Mouse (Mus musculus) forebrain, embryonic 12.5 days (tissue): Measurements from ENCODE around the gene Hnf1a. TPM values are rescaled to one million over a fixed set of nuclear protein-coding genes. Genes with fewer than 3 reads are reported as not detected.

Experiments
- ATAC-seq: fragments of 200-750 bp; cut with Nextera tagmentation; 2 replicates; pipeline ENCODE4 v1.8.0; 2017; ENCODE audit warnings: moderate TSS enrichment; ENCODE audit not compliant: low FRiP score
- H3K27ac ChIP-seq: fragments of 300-500 bp; sonication (generic); 2 replicates; pipeline ENCODE4 v1.5.1; 2016; ENCODE audit warnings: mild to moderate bottlenecking
- H3K27me3 ChIP-seq: fragments of 300-500 bp; sonication (generic); 2 replicates; pipeline ENCODE4 v1.6.1; 2016; ENCODE audit warnings: mild to moderate bottlenecking
- H3K36me3 ChIP-seq: fragments of 300-500 bp; sonication (generic); replicated peaks from 2 replicates; pipeline ENCODE4 v1.6.1; 2016; ENCODE audit warnings: mild to moderate bottlenecking
- H3K4me1 ChIP-seq: fragments of 300-500 bp; sonication (generic); 2 replicates; pipeline ENCODE4 v1.6.1; 2016
- H3K4me2 ChIP-seq: fragments of 300-500 bp; sonication (generic); 2 replicates; pipeline ENCODE4 v1.6.1; 2016; ENCODE audit warnings: mild to moderate bottlenecking, moderate library complexity
- H3K4me3 ChIP-seq: fragments of 300-500 bp; sonication (generic); replicated peaks from 2 replicates; pipeline ENCODE4 v1.5.1; 2016; ENCODE audit warnings: mild to moderate bottlenecking
- H3K9ac ChIP-seq: fragments of 300-500 bp; sonication (generic); 2 replicates; pipeline ENCODE4 v1.6.1; 2016; ENCODE audit warnings: mild to moderate bottlenecking
- H3K9me3 ChIP-seq: fragments of 300-500 bp; sonication (generic); 2 replicates; pipeline ENCODE4 v1.6.1; 2016
- WGBS: fragments of 180-500 bp; shearing (Covaris S2); methylation state at CpG from one replicate; pipeline ENCODE4 v1.1.7; 2016; 5-methylcytosine and 5-hydroxymethylcytosine counted together
- polyA plus RNA-seq: library from polyadenylated mRNA; unstranded; fragments of >200 nt; fragmentation: Nextera tagmentation; extraction: Ambion mirVana; gene quantifications from 2 replicates; pipeline ENCODE4 v1.2.1, GENCODE M21; 2016

The Hnf1a gene
- polyA plus RNA-seq, 1 experiment from 2014 or later = not detected

DNA sequence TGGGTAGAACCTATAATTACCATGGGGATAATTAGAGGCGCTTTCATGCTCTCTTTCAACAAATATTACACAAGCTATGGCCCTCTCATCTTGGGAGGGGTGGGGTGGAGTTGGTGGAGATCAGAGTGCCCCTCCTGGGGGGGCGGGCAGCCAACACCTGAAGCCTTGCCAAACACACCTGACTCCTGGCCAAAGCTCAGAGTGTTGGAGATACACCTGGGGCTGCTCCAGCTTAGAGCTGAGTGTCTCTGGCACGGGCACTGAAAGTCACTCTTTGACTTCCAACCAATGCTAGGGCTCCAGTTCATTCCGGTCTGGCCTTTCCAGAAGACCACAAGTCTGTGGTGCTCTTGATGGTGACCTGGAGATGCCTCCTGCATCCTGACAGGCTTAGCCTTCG lies 36.9 kb upstream of the Hnf1a start:
- H3K27ac ChIP-seq = no peak overlapping the region
- H3K4me3 ChIP-seq = no peak overlapping the region
- ATAC-seq = no peak
- H3K36me3 ChIP-seq = no peaks in the 10 kb centered on the region
- H3K9me3 ChIP-seq = no peaks in the 10 kb centered on the region
- 0 out of 2 replicates have a peak, but pooled peaks cover 6% of the 10 kb centered on the region for H3K27me3 ChIP-seq
- 86% methylated on average over 5 of the region's 5 CpGs for WGBS
- H3K9ac ChIP-seq = no peak overlapping the region
- H3K4me2 ChIP-seq = no peak overlapping the region
- peaks cover 15% of the 10 kb centered on the region for H3K4me1 ChIP-seq

- no peak overlapping the region for H3K27ac ChIP-seq
- no peaks in the 10 kb centered on the region for H3K36me3 ChIP-seq
- no peak overlapping the region for H3K4me2 ChIP-seq
- H3K4me1 ChIP-seq = no peaks in the 10 kb centered on the region
- H3K9ac ChIP-seq = no peak overlapping the region
- 81% methylated on average over 13 of the region's 13 CpGs for WGBS
- no peak overlapping the region for H3K4me3 ChIP-seq
- no peaks in the 10 kb centered on the region for H3K9me3 ChIP-seq
- no peak for ATAC-seq
- H3K27me3 ChIP-seq = no peaks in the 10 kb centered on the region
These were observed 32.5 kb upstream of the Hnf1a start for GRCm38 (mm10) chr5:115003224-115003873.

GRCm38 (mm10) chr5:115002781-115003180 lies 31.9 kb upstream of the Hnf1a start:
- 89% methylated on average over 6 of the region's 6 CpGs for WGBS
- no peak for ATAC-seq
- Histone ChIP-seq H3K4me2 (no peak overlapping the region), H3K27me3 (no peaks in the 10 kb centered on the region), H3K36me3 (no peaks in the 10 kb centered on the region), H3K27ac (no peak overlapping the region), H3K9me3 (no peaks in the 10 kb centered on the region), H3K4me3 (no peak overlapping the region), H3K9ac (no peak overlapping the region), H3K4me1 (no peaks in the 10 kb centered on the region)

GRCm38 (mm10) chr5:115001464-115001863 lies 30.6 kb upstream of the Hnf1a start:
- H3K9me3 ChIP-seq = no peaks in the 10 kb centered on the region
- ATAC-seq = no peak
- no peaks in the 10 kb centered on the region for H3K27me3 ChIP-seq
- H3K9ac ChIP-seq = 0 out of 2 replicates have a peak overlapping the region, but pooled peaks have one; percentile 7
- no peaks in the 10 kb centered on the region for H3K36me3 ChIP-seq
- no peak overlapping the region for H3K4me3 ChIP-seq
- 74% methylated on average over 8 of the region's 8 CpGs for WGBS
- no peaks in the 10 kb centered on the region for H3K4me1 ChIP-seq
- no peak overlapping the region for H3K27ac ChIP-seq
- H3K4me2 ChIP-seq = no peak overlapping the region

- 85% methylated on average over 2 of the region's 2 CpGs for WGBS
These were observed 29.6 kb upstream of the Hnf1a start for GRCm38 (mm10) chr5:115000503-115000902.

GRCm38 (mm10) chr5:114997327-114997726 lies 26.4 kb upstream of the Hnf1a start:
- no peaks in the 10 kb centered on the region for H3K4me1 ChIP-seq
- no peak for ATAC-seq
- H3K4me3 ChIP-seq = no peak overlapping the region
- no peak overlapping the region for H3K9ac ChIP-seq
- H3K4me2 ChIP-seq = no peak overlapping the region
- H3K9me3 ChIP-seq = no peaks in the 10 kb centered on the region
- no peaks in the 10 kb centered on the region for H3K27me3 ChIP-seq
- WGBS = 74% methylated on average over 6 of the region's 6 CpGs
- no peaks in the 10 kb centered on the region for H3K36me3 ChIP-seq
- no peak overlapping the region for H3K27ac ChIP-seq

More at GRCm38 (mm10) chr5:115000503-115000902, 29.6 kb upstream of the Hnf1a start:
- no peak for ATAC-seq
- H3K4me1 ChIP-seq = no peaks in the 10 kb centered on the region
- H3K27ac ChIP-seq = no peak overlapping the region
- H3K36me3 ChIP-seq = no peaks in the 10 kb centered on the region
- H3K9ac ChIP-seq = no peak overlapping the region
- H3K4me3 ChIP-seq = no peak overlapping the region
- no peak overlapping the region for H3K4me2 ChIP-seq
- no peaks in the 10 kb centered on the region for H3K9me3 ChIP-seq
- no peaks in the 10 kb centered on the region for H3K27me3 ChIP-seq

DNA sequence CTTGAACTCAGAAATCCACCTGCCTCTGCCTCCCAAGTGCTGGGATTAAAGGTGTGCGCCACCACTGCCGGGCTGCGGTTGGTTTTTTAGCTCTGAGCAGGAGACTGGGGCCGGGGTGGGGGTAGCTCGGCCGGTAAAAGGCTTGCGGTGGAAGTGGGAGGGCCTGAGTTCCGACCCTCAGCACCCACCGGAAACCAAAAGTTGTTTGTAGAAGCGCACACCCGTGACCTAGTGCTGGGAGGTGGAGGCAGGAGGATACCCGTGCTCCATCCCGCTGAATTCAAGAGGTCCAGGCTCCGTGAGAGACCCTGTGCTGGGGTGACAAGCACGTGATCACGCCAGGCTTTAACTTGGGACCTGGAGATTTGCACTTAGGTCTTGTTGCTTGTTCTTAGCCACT lies 25.6 kb upstream of the Hnf1a start:
- Histone ChIP-seq H3K36me3 (no peaks in the 10 kb centered on the region), H3K27ac (no peak overlapping the region), H3K9me3 (no peaks in the 10 kb centered on the region), H3K4me1 (no peaks in the 10 kb centered on the region), H3K4me3 (no peak overlapping the region), H3K4me2 (no peak overlapping the region), H3K27me3 (no peaks in the 10 kb centered on the region), H3K9ac (no peak overlapping the region)
- 81% methylated on average over 16 of the region's 16 CpGs for WGBS
- ATAC-seq = no peak

DNA sequence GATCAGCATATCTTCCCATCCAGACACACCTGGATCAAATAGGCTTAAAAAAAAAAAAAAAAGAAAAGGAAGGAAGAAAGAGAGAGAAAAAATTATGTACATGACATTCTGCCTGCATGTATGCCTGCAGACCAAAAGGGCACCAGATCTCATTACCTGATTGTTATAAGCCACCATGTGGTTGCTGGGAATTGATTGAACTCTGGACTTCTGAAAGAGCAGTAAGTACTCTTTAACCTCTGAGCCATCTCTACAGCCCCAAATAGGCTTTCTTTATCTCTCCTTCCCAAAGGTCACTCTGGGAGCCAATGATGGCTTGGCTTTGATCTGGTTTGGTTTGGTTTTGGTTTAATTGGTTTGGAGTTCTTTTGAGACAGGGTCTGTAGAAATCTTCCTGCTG lies 14.2 kb upstream of the Hnf1a start:
- Histone ChIP-seq H3K27me3 (no peaks in the 10 kb centered on the region), H3K4me1 (peaks cover 3% of the 10 kb centered on the region)

GRCm38 (mm10) chr5:114982001-114982400 lies 11.1 kb upstream of the Hnf1a start:
- H3K4me2 ChIP-seq = no peak overlapping the region
- no peak overlapping the region for H3K9ac ChIP-seq
- H3K4me3 ChIP-seq = no peak overlapping the region
- H3K27ac ChIP-seq = no peak overlapping the region
- peaks cover 19% of the 10 kb centered on the region for H3K4me1 ChIP-seq
- H3K27me3 ChIP-seq = no peaks in the 10 kb centered on the region
- H3K9me3 ChIP-seq = no peaks in the 10 kb centered on the region
- 61% methylated on average over 15 of the region's 15 CpGs for WGBS
- no peaks in the 10 kb centered on the region for H3K36me3 ChIP-seq
- no peak for ATAC-seq

More for the DNA sequence above, 14.2 kb upstream of the Hnf1a start:
- no peak for ATAC-seq
- Histone ChIP-seq H3K9ac (no peak overlapping the region), H3K27ac (no peak overlapping the region), H3K9me3 (peaks cover 5% of the 10 kb centered on the region; the same call in 1 of the 2 replicates), H3K4me3 (no peak overlapping the region), H3K4me2 (no peak overlapping the region), H3K36me3 (no peaks in the 10 kb centered on the region)

DNA sequence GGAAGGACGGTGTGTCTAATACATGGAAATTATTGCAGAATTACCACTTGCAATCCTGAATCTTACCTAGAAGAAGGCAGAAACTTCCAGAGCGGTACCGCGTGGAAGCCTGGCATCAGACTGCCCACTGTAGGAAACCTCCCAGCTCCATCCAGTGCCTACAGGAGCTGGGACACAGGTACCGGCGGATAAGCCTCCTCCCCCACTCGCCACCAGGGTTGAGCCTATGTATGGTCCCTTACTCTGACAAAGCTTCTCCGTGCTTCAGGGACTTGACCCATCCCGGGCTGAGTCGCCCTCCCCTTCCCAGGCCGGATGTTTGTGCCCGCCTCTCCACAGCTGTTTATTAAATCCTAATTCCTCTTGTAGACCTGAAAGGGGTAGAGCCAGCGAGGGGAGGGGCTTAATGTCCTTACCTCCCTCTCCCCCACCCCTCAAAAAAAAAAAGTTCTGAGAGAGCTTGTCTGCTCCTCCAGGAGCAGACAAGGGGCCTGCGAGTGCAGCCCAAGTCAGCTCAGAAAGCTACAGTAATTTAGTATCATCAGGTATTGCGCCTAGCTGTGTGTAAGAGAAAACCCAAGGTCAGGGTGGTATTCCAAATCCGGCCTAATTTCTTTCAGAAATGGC lies 9.3 kb upstream of the Hnf1a start:
- H3K4me2 ChIP-seq = peak overlapping the region; percentile 80
- H3K4me3 ChIP-seq = peak overlapping the region; percentile 39
- H3K9ac ChIP-seq = 0 out of 2 replicates have a peak overlapping the region, but pooled peaks have one; percentile 45
- H3K27ac ChIP-seq = no peak overlapping the region
- H3K4me1 ChIP-seq = peaks cover 19% of the 10 kb centered on the region
- H3K27me3 ChIP-seq = no peaks in the 10 kb centered on the region
- no peak for ATAC-seq
- whole genome bisulfite sequencing = 19% methylated on average over 16 of the region's 16 CpGs
- no peaks in the 10 kb centered on the region for H3K9me3 ChIP-seq
- no peaks in the 10 kb centered on the region for H3K36me3 ChIP-seq

DNA sequence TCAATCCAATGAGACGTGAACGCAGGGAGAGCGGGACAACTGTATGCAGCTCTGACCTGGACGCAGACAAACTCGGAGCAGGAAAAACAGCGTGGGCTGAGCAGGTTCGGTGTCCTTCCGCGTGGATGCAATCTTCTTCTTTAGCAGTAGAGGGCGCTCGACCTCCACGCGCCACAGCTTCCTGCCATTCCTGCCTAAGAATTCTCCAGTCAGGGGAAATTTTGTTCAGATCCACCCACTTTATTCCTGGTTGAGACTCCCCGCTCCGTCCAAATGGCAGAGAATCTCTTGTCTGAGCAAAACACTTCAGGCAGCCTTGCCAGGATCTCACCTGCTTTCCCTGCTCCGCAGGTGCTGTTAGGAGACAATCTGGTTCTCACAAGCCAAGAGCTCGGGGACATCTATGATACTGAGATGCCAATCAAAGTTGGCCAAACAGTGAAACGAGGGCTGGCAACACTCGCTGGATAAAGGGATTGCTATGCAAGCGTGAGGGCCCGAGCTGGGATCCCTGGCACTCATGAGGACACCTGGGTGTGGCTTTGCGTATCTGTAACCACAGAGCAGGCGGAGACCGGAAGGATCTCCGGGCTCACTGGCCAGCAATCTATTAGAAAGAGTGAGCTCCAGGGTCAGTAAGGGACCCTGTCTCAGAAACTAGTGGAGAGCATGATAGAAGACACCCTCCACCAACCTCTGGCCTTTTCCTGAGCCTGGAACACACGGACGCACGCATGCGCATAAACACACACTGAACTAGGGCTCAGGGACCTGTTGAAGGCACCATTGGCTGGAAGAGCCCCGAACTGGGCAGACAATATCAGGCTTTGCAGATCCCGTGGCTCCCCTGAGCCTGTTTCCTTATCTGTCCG lies 8.6 kb upstream of the Hnf1a start:
- Histone ChIP-seq H3K27me3 (no peaks in the 10 kb centered on the region), H3K4me1 (peaks cover 19% of the 10 kb centered on the region), H3K9ac (peak overlapping the region; percentile 45), H3K27ac (no peak overlapping the region), H3K4me2 (peak overlapping the region; percentile 80), H3K36me3 (no peaks in the 10 kb centered on the region), H3K4me3 (peak overlapping the region; percentile 39), H3K9me3 (no peaks in the 10 kb centered on the region)
- 5% methylated on average over 32 of the region's 32 CpGs for WGBS
- peak; percentile 51; the same call in 1 of the 2 replicates for ATAC-seq

GRCm38 (mm10) chr5:114978888-114979249 lies 8.0 kb upstream of the Hnf1a start:
- Histone ChIP-seq H3K27me3 (no peaks in the 10 kb centered on the region), H3K27ac (no peak overlapping the region), H3K9me3 (no peaks in the 10 kb centered on the region), H3K9ac (no peak overlapping the region), H3K4me1 (peaks cover 19% of the 10 kb centered on the region), H3K4me2 (peak overlapping the region; percentile 80), H3K36me3 (no peaks in the 10 kb centered on the region), H3K4me3 (peak overlapping the region; percentile 39)
- no peak for ATAC-seq
- WGBS = 2% methylated on average over 6 of the region's 6 CpGs
